Mouse (Mus musculus) T-cell, adult 66 days (primary cell): ENCODE data around the gene Nags. TPM values are rescaled to one million over a fixed set of nuclear protein-coding genes. Genes with fewer than 3 reads are reported as not detected.

Experiments used
- total RNA-seq, 2 experiments: library from RNA; stranded (reverse); gene quantifications; 3 replicates in 1 of 2; 4 replicates in 1 of 2; pipeline ENCODE4 v1.2.4; 2023

The Nags gene
- not detected for total RNA-seq

DNA sequence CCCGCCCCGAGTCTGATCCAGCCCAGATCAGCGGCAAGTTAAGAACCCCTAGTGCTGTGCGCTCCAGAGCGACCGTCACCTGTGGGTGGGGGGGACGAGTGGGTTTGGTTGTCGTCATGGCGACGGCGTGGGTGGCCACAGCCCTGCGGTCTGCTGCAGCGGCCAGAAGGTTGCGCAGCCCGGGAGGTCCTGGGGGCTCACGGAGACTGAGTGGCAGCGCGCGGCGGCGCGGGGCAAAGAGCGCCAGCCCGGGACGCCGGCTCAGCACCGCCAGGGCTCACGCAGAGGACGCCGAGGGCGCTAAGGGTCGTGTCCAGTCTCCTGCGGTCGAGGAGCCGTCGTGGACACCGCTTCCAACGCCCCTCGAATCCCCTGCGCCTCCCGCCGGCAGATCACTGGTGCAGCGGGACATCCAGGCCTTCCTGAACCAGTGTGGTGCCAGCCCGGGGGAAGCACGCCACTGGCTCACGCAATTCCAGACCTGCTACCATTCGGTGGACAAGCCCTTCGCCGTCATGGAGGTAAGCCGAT lies at the start of gene Nags:
Gene Nags, plus strand, starts transcription at position 43 of the 531 bp plus-strand sequence.

DNA sequence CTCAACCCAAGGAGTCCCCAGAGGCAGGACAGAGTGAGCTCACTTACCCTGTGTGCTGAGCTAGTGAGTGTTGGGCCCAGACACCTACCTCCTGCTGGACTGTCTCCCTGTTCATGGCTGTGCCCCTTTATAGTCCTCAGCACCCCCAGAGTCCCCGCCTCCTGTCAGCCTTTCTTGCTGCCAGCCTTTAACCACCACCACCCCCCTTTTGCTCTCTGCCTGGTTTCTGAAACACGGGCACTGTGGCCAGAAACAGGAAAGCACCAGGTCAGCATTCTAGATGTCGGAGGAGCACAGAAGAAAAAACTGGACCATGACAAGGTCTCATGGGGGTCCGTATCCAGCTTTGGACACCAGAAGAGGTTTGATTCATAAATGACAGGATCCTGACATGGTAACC lies 44.1 kb upstream of the Nags start, which contains the start of gene Ppy:
Gene Ppy, minus strand, starts transcription at position 101 of the 400 bp plus-strand sequence.

DNA sequence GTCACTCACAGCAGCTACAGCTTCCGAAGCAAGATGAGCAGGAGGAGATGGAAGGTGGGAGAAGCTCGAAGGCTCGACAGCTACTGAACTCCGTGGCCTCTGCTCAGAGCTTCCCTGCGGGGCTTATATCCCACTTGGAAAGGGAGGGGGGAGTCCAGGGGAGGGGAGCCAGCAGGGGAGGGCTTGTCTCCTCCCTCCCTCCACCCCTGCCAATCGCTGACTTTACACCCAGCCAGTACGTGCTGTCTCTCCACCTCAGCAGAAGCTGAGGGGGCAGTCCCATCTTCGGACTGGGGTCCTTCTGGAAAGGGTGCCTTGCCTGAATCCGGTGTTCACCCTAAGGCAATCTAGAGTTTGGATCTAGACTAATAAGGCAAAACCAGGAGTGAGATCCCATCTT lies 37.6 kb upstream of the Nags start, which contains the start of gene Pyy:
Gene Pyy, minus strand, starts transcription at position 101 of the 400 bp plus-strand sequence.

DNA sequence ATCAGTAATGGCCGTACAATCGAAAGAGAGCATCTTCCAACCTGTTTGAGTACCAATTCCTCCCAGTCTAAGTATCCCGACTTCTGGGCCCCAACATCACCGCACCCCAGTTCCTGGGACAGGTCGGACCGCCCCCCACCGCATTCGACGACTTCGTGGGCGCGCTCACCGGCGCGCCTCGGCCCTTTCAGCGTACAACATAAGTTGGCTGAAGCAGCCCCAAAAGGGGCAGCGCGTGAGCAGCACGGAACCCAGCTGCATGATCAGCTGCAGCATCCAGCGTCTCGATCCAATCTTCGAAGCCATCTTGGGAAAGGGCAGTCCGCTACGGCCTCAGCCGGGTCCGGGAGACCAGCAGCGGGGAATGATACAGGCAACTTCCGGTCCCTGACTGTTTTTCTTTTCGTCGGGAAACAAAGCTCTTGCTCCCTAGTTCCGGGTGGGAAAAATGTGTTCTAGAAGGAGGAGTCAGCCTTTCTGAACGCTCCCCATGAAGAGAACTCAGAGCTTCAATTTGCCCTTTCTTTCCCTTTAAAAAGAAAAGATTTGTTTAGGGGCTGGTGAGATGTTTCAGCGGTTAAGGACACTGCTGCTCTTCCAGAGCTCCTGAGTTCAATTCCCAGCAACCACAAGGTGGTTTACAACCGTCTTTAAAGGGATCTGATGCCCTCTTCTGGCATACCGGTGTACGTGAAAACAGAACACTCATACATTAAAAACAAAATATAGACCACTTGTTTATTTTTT lies 10.9 kb downstream of the Nags start, which contains the start of gene Tmem101:
Gene Tmem101, minus strand, starts transcription at position 366 of the 747 bp plus-strand sequence.

DNA sequence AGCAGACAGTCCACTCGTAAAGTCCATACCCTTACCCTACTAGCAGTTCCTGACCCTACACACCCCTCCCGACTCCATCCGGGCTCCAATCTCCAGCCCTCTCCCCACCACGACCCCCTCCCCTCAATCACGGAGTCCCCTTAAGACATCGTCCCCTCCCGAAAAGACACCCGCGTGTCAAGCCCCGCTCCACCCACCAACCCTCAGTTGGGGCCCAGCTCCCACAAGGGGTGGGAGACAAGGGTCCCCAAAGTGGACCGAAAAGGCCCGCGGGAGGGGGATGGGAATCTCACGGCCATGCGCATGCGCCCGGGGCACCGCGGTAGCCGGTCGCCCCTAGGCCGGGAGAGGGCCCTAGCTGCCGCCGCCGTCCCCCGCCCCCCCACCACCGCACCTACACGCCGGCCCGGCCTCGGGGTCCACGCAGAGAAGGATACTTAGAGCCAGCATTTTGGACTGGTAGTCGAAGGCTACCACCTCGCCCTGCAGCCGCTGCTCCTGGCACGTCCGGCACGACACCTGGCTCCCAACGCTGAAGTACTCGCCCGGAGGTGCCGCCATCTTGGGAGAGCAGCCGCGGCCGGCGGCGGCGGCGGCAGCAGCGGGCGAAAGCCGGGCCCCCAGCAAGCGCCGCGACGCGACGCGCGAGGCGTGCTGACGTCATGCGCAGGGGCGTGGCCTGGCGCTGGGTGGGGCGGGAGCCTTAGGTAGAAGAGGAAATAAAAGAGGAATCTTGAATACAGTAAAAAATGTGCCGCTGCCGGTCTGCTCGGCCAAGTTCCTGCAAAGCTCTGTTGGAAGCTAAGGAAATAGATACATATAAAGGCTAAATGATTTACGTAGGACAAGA lies 39.6 kb downstream of the Nags start, which contains the start of gene Lsm12:
Gene Lsm12, minus strand, starts transcription at position 651 of the 850 bp plus-strand sequence.

DNA sequence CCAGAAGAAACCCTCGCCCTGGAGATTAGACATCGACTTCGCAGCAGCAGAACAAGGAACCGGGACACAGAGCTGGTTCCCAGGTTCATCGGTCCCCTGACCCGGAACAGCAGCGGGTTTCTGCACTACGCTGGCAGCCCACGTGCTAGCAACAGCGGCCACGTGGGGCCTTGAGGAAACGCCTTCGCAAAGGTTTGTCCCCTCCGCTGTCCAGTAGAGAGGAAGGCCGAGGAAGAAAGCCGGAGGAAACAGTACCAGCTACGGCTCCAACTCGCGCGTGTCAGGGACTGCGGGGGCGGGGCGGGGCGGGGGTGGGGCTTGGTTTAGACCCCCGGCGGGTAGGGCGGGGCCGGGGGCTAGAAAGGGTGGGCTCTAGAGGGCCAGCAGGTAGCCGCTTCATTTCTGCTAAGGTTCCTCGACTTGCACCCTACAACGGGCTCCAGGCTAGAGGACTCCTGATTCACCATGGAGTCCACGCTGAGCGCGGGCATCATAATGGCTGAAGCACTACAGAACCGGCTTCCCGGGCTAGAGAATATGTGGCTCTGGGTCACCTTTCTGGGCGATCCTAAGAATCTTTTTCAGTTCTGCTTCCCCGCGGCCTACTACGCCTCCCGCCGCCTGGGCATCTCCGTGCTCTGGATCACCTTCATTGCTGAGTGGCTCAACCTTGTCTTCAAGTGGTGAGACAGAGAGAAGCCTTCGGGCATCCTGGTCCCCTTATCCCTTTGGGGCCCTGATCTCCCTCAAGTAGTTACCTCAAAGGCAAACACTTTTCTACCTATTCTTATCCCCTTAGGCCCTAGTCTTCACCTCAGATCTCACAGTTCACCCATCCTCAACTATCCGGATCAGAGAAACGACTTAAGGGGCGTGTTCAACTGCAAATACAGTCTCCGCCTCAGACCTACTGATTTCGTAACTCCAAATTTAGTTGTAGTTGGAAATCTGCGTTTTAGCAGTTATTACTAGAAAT lies 44.4 kb downstream of the Nags start, which contains the start of gene G6pc3:
Gene G6pc3, plus strand, starts transcription at position 160 of the 976 bp plus-strand sequence.

Other genes with a start within 250 kb of the Nags start
- gene Sost, start 178.5 kb upstream of the Nags start, total RNA-seq: not detected
- not detected for gene Cfap97d1, start 161.2 kb upstream of the Nags start, total RNA-seq
- gene Dusp3, start 158.5 kb upstream of the Nags start, total RNA-seq: under 1 TPM; 0.70 to 0.74 TPM
- gene Mpp3, start 117.1 kb upstream of the Nags start, total RNA-seq: not detected
- not detected for gene Cd300lg, start 104.0 kb upstream of the Nags start, total RNA-seq
- gene Mpp2, start 57.0 kb upstream of the Nags start, total RNA-seq: 1 to 10 TPM; 1.9 to 4.8 TPM
- not detected for gene Ppy, start 44.2 kb upstream of the Nags start, total RNA-seq
- gene Pyy, start 37.7 kb upstream of the Nags start, total RNA-seq: not detected
- gene Tmem101, start 10.9 kb downstream of the Nags start, total RNA-seq: 1 to 10 TPM; 5.9 to 7.2 TPM
- gene Lsm12, start 39.8 kb downstream of the Nags start, total RNA-seq: 10 to 100 TPM; 48.9 to 53.5 TPM
- 10 to 100 TPM; 28.1 to 34.6 TPM for gene G6pc3, start 44.1 kb downstream of the Nags start, total RNA-seq
- 10 to 100 TPM; 79.2 to 91.2 TPM for gene Hdac5, start 84.7 kb downstream of the Nags start, total RNA-seq
- 1 to 10 TPM in 1 of 2 experiments, under 1 TPM in 1; 0.83 to 1.7 TPM for gene BC030867, start 103.4 kb downstream of the Nags start, total RNA-seq
- not detected for gene Asb16, start 123.2 kb downstream of the Nags start, total RNA-seq
- 10 to 100 TPM; 38.6 TPM for gene Tmub2, start 139.4 kb downstream of the Nags start, total RNA-seq
- 10 to 100 TPM; 85.1 to 88.2 TPM for gene Atxn7l3, start 151.1 kb downstream of the Nags start, total RNA-seq
- gene Ubtf, start 174.2 kb downstream of the Nags start, total RNA-seq: 100 to 1,000 TPM; 142 to 153 TPM
- gene Slc4a1, start 220.7 kb downstream of the Nags start, total RNA-seq: not detected
- 1 to 10 TPM; 5.2 to 6.9 TPM for gene Rundc3a, start 247.9 kb downstream of the Nags start, total RNA-seq